Mouse (Mus musculus) embryonic facial prominence, embryonic 14.5 days (tissue): ENCODE data around the gene Rbms2. TPM values are rescaled to one million over a fixed set of nuclear protein-coding genes. Genes with fewer than 3 reads are reported as not detected.
"Not testable (repeated sequence)": the region's sequence is repeated elsewhere in the genome, so short reads cannot be mapped to it uniquely, and the experiment has no call there.

Experiments used
- ATAC-seq: fragments of 200-750 bp; cut with Nextera tagmentation; 2 replicates; pipeline ENCODE4 v1.8.0; 2017; ENCODE audit warnings: low read depth, moderate number of reproducible peaks, moderate TSS enrichment
- DNase-seq: peaks from one replicate; pipeline ENCODE4 v3.0.0-alpha.2; 2015; ENCODE audit warnings: low spot score
- H3K27ac ChIP-seq: fragments of 300-500 bp; sonication (generic); replicated peaks from 2 replicates; pipeline ENCODE4 v1.5.1; 2014; ENCODE audit warnings: low read depth, mild to moderate bottlenecking, low read length, moderate library complexity
- H3K27me3 ChIP-seq: fragments of 300-500 bp; sonication (generic); replicated peaks from 2 replicates; pipeline ENCODE4 v1.6.1; 2014; ENCODE audit warnings: low read length; ENCODE audit not compliant: control insufficient read depth, insufficient read depth
- H3K36me3 ChIP-seq: fragments of 300-500 bp; sonication (generic); 2 replicates; pipeline ENCODE4 v1.6.1; 2014; ENCODE audit warnings: low read length, mixed read lengths; ENCODE audit not compliant: control insufficient read depth, insufficient read depth
- H3K4me1 ChIP-seq: fragments of 300-500 bp; sonication (generic); 2 replicates; pipeline ENCODE4 v1.6.1; 2014; ENCODE audit warnings: antibody characterized with exemption, low read length; ENCODE audit not compliant: control insufficient read depth, insufficient read depth
- H3K4me2 ChIP-seq: fragments of 300-500 bp; sonication (generic); 2 replicates; pipeline ENCODE4 v1.6.1; 2014; ENCODE audit warnings: low read depth, mild to moderate bottlenecking, low read length, moderate library complexity, mixed read lengths
- H3K4me3 ChIP-seq: fragments of 300-500 bp; sonication (generic); 2 replicates; pipeline ENCODE4 v1.5.1; 2014; ENCODE audit warnings: low read depth, mild to moderate bottlenecking, low read length
- H3K9ac ChIP-seq: fragments of 300-500 bp; sonication (generic); 2 replicates; pipeline ENCODE4 v1.6.1; 2014; ENCODE audit warnings: low read depth, mild to moderate bottlenecking, low read length, moderate library complexity, mixed read lengths
- H3K9me3 ChIP-seq: fragments of 300-500 bp; sonication (generic); 2 replicates; pipeline ENCODE4 v1.6.1; 2016; ENCODE audit warnings: low read length; ENCODE audit not compliant: control insufficient read depth
- WGBS: fragments of 180-500 bp; shearing (Covaris S2); extraction: QIAGEN DNeasy Blood & Tissue Kit; methylation state at CpG from one replicate; pipeline ENCODE4 v1.1.7; 2014; 5-methylcytosine and 5-hydroxymethylcytosine counted together
- polyA plus RNA-seq: library from polyadenylated mRNA; unstranded; fragments of >200 nt; fragmentation: Nextera tagmentation; extraction: Ambion mirVana; gene quantifications from 2 replicates; pipeline ENCODE4 v1.2.1, GENCODE M21; 2014

The Rbms2 gene
- polyA plus RNA-seq, 1 experiment from 2014 or later: 31.3 TPM

DNA sequence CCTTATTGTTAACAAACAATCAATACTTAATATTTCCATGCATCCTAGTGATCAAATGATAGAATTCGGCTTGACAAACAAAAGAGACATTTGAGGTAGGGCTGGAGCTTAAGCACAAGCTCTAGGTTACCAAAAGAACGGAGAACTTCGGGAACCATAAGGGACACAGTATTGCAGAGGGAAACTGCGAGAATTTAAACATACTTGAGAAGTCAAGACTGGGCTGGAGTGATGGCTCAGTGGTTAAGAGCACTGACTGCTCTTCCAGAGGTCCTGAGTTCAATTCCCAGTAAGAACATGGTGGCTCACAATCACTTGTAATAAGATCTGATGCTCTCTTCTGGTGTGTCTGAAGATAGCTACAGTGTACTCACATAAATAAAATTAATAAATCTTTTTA is 34.0 kb upstream of the Rbms2 start:
- WGBS: 89% methylated on average over 4 of the region's 4 CpGs
- not testable (repeated sequence) for H3K27me3 ChIP-seq

DNA sequence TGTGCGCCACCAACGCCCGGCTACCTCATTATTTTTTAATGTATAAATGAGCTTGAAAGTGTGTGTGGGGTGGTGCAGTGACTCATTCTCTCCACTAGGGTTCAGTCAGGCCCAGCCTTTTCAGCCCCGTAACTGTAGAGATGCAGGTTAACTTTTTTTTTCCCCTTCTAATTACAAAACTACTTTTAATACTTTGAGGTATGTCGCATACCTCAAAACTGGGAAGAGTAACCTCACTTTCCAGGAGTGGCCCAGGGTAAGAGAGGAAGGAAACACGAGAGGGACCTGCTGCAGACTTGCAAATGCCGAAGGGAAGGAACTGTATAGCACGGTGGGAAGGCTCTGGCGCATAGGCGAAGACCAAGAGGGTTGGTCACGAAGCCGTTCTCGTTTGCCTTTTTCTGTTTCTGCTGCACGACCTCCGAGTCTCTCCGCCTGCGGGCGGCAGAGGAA is 32.8 kb upstream of the Rbms2 start:
- H3K36me3 ChIP-seq: 0 out of 2 replicates have a peak, but pooled peaks cover 5% of the 10 kb centered on the region
- H3K27ac ChIP-seq: peak overlapping the region; percentile 33; the same call in 1 of the 2 replicates
- H3K9me3 ChIP-seq: no peaks in the 10 kb centered on the region
- DNase-seq (peak; percentile 83), ATAC-seq (peak; percentile 53)
- H3K9ac ChIP-seq: peak overlapping the region; percentile 60
- peak overlapping the region; percentile 37 for H3K4me3 ChIP-seq
- 0 out of 2 replicates have a peak, but pooled peaks cover 5% of the 10 kb centered on the region for H3K27me3 ChIP-seq
- peak overlapping the region; percentile 71 for H3K4me2 ChIP-seq
- H3K4me1 ChIP-seq: peaks cover 5% of the 10 kb centered on the region
- WGBS: 3% methylated on average over 18 of the region's 18 CpGs

More for the DNA sequence above, 34.0 kb upstream of the Rbms2 start:
- not testable (repeated sequence) for H3K4me2 ChIP-seq, H3K36me3 ChIP-seq, H3K4me3 ChIP-seq, ATAC-seq, H3K9me3 ChIP-seq, H3K27ac ChIP-seq, H3K4me1 ChIP-seq, H3K9ac ChIP-seq, DNase-seq

DNA sequence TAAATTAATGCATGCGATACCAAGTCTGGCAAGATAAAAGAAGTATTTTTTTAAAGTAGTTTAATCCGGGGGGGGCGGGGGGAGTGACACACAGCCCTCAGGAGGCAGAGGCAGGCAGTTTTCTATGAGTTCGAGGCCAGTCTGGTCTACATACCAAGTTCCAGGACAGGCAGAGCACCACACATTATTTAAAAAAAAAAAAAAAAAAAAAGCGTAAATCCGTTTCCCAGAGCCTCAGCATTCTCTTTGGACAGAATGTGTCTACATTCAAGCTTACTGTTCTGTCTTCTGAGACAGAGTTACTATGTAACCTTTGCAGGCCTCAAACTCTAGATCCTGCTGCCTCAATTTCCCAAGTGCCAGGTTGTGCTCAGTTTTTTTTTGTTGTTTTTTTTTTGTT is 32.1 kb upstream of the Rbms2 start:
- H3K27me3 ChIP-seq: 0 out of 2 replicates have a peak, but pooled peaks cover 5% of the 10 kb centered on the region
- ATAC-seq: no peak
- H3K9me3 ChIP-seq: no peaks in the 10 kb centered on the region
- H3K9ac ChIP-seq: peak overlapping the region; percentile 73; the same call in 1 of the 2 replicates
- H3K4me2 ChIP-seq: peak overlapping the region; percentile 80
- H3K4me1 ChIP-seq: peaks cover 5% of the 10 kb centered on the region
- 0 out of 2 replicates have a peak overlapping the region, but pooled peaks have one; percentile 52 for H3K27ac ChIP-seq
- 44% methylated on average over 5 of the region's 6 CpGs for WGBS
- peaks cover 5% of the 10 kb centered on the region; the same call in 1 of the 2 replicates for H3K36me3 ChIP-seq
- peak overlapping the region; percentile 71 for H3K4me3 ChIP-seq
- DNase-seq: no peak

DNA sequence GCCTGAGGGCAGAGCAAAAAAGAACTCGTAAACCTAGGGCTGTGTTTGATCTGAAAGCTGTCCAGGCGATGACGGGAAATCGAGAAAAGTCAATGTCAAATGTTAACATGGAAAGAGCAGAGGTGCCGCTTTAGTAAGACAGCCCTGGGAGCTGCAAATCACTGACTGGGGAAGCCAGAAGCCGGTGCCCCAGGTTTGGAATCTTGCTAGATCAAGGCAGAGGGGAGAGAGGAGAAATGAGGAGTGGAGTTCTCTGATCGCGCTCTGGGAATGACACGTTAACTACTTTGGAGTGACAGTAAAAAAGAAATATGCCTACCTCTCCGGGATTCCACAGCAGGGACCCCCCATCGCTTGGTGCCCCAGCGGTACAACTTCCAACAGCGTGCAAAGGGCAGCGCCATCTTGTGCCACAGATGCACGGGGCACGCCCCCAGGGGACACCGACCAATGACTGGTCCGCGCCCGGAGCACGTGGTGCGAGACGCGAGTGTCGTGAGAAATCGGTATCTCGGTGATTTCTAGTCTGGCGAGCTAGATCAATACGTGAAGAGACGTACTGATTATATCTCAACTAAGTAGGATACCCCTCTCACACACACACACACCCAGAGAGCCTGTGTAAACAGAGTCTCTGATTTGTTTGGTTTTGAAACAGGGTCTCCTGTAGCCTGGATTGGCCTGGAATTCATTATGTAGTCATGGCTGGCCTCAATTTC is 31.5 kb upstream of the Rbms2 start, which contains the start of gene Spryd4:
Gene Spryd4 (minus strand): TSS at position 418 of the 719 bp plus-strand sequence.
- H3K27ac ChIP-seq: peak within 1 kb of the TSS; percentile 52; the same call in 1 of the 2 replicates

DNA sequence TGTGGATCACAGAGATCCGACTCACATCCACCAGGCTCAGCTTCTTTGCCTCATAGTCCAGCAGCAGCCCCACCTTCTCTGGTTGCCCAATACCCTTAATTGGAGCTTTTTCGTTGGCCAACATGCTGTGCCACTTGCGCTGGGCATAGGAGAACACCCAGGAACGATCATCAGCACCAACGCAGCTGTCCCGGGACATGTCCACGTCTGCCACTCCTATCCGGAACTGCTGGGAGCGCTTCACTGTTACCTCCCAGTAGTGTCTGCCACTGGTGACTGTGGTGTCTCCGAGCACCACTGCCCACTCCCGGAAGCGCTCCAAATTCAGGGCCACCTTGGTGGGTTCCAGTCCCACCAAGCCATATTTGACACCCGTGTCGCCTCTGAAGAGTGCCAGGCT is 30.9 kb upstream of the Rbms2 start:
- Histone ChIP-seq H3K9me3 (no peaks in the 10 kb centered on the region), H3K27me3 (0 out of 2 replicates have a peak, but pooled peaks cover 5% of the 10 kb centered on the region), H3K4me3 (peak overlapping the region; percentile 71), H3K36me3 (peaks cover 9% of the 10 kb centered on the region; the same call in 1 of the 2 replicates), H3K4me1 (peaks cover 5% of the 10 kb centered on the region), H3K9ac (peak overlapping the region; percentile 73), H3K27ac (no peak overlapping the region), H3K4me2 (peak overlapping the region; percentile 80)
- no peak for ATAC-seq
- no peak for DNase-seq
- WGBS: 33% methylated on average over 14 of the region's 14 CpGs

More for the DNA sequence above, 31.5 kb upstream of the Rbms2 start, which contains the start of gene Spryd4:
- H3K36me3 ChIP-seq: peaks cover 9% of the 10 kb centered on the region; the same call in 1 of the 2 replicates
- H3K4me1 ChIP-seq: peaks cover 5% of the 10 kb centered on the region
- peak within 1 kb of the TSS; percentile 73 for H3K9ac ChIP-seq
- no peaks in the 10 kb centered on the region for H3K9me3 ChIP-seq
- peak; percentile 97 for DNase-seq
- under 1% methylated on average over 30 of the region's 30 CpGs for WGBS
- H3K27me3 ChIP-seq: 0 out of 2 replicates have a peak, but pooled peaks cover 5% of the 10 kb centered on the region
- peak within 1 kb of the TSS; percentile 80 for H3K4me2 ChIP-seq
- peak within 1 kb of the TSS; percentile 71 for H3K4me3 ChIP-seq
- ATAC-seq: peak; percentile 93

DNA sequence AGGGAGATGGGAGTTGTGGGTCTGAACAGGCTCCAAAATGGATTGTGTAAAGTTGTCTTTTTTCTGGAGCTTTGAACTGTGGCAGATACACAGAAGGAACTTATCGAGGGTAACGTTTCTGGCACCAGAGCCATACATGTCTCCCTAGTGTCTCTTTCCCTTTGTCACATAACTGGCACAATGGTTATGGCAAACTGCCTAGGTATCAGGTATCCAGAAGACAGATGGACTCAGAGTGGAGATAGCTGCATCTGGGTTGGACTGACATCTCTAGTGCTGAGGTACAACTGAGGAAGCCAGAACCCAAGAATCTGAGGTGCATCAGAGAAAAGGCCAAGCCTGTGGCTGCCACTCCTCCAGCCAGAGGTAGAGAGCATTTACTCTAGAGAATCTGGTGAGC is 30.0 kb upstream of the Rbms2 start:
- H3K4me2 ChIP-seq: no peak overlapping the region
- H3K4me1 ChIP-seq: peaks cover 5% of the 10 kb centered on the region
- no peaks in the 10 kb centered on the region for H3K9me3 ChIP-seq
- H3K27me3 ChIP-seq: 0 out of 2 replicates have a peak, but pooled peaks cover 5% of the 10 kb centered on the region
- 74% methylated on average over 2 of the region's 2 CpGs for WGBS
- DNase-seq (no peak), ATAC-seq (no peak)
- peaks cover 9% of the 10 kb centered on the region; the same call in 1 of the 2 replicates for H3K36me3 ChIP-seq
- H3K9ac ChIP-seq: no peak overlapping the region
- no peak overlapping the region for H3K27ac ChIP-seq
- no peak overlapping the region for H3K4me3 ChIP-seq

DNA sequence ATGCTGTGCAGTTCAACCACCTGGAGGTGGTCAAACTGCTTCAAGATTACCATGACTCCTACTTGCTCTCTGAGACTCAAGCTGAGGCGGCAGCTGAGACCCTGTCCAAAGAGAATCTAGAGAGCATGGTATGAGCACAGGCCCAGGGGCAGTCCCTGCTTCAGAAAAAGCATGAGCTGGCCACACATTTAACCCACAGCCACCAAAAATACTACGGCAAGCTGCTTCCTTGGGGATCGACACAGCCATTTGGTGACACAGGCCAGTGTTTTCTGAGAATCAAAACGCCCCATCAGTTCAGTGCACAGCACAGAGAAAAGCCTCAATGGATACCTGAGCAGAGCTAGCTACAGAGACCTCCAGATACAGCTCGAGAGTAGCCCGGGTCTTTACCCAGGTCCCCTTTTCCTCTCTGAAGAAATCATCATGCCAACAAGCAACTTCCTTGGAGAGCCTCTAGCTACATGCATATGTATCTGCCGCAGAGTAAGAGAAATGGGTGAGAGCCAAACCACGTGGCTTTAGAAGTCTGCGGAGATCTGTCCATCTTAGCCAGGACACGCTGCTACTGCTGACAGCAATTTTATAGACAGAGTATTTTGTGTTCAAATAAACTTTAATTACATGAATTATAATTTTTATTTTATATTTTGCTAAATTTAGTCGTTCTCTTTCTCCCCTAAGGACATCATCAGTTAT is 29.4 kb upstream of the Rbms2 start:
- Histone ChIP-seq H3K4me1 (peaks cover 5% of the 10 kb centered on the region), H3K27ac (no peak overlapping the region)
- WGBS: 92% methylated on average over 11 of the region's 11 CpGs

DNA sequence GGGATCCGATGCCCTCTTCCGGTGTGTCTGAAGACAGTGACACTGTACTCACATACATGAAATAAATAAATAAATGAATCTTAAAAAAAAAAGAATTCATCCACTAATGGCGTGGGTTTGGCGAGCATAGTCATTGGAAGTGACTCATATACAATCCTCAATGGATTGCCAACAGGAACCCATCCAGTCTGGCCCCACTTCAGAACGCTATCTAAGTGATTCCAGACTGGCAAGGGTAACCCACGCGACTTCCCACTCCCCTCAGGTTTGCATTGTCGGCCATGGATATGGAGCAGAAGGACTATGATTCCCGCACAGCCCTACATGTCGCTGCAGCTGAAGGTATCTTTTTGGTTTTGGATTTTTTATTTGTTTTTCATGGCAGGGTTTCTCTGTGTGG is 28.2 kb upstream of the Rbms2 start:
- H3K27ac ChIP-seq: no peak overlapping the region
- H3K9me3 ChIP-seq: no peaks in the 10 kb centered on the region
- H3K9ac ChIP-seq: no peak overlapping the region
- H3K4me2 ChIP-seq: no peak overlapping the region
- ATAC-seq (no peak), DNase-seq (no peak)
- H3K4me1 ChIP-seq: peaks cover 5% of the 10 kb centered on the region
- no peaks in the 10 kb centered on the region for H3K27me3 ChIP-seq
- no peak overlapping the region for H3K4me3 ChIP-seq
- WGBS: 92% methylated on average over 10 of the region's 10 CpGs
- peaks cover 9% of the 10 kb centered on the region; the same call in 1 of the 2 replicates for H3K36me3 ChIP-seq

More for the DNA sequence above, 29.4 kb upstream of the Rbms2 start:
- Histone ChIP-seq H3K9me3 (no peaks in the 10 kb centered on the region), H3K4me2 (no peak overlapping the region), H3K4me3 (no peak overlapping the region), H3K36me3 (peaks cover 9% of the 10 kb centered on the region; the same call in 1 of the 2 replicates), H3K9ac (no peak overlapping the region), H3K27me3 (0 out of 2 replicates have a peak, but pooled peaks cover 5% of the 10 kb centered on the region)
- DNase-seq: no peak
- no peak for ATAC-seq
